Mouse (Mus musculus): Measurements from ENCODE around the gene Ndufa4l2.

Gene Ndufa4l2

DNA sequence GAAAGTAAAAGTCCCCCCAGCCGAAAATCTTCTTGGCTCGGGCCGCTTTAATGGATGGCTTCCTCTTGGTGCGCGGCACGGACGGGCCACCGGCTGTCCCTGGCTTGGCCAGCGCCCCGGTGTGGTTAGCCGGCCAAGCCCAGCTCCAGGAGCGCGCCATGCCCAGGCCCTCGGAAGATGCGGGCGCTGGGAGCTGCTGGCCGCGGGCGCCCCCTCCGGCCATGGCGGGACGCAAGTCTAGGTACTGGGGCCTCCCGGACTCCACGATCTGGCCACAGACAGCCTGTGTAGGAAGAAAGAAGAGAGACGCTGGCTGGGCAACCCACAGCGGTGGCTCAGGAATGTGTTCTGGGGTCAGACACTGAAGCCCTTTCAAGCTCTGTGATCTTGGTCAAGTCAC lies 11.9 kb downstream of the Ndufa4l2 start:
- no peak for DNase-seq

DNA sequence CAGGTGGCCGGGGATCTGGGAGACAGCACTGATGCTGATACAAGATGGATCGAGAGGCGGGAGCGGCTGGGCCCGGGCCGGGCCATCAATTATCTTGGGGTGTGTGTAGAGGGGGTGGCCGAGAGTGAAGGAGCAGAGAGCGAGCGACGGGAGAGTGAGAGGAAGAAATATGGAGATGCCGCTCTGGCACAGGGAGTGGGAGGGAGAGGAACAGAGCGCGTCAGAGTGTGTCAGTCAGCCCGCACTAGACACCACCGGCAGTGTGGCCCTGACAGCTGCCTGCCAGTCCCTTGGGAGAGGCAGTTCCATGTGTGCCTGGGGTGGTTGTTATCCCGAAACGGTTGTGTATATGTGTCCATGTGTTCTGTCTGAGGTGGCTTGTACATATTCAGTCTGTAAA lies 12.7 kb downstream of the Ndufa4l2 start:
- no peak for DNase-seq

DNA sequence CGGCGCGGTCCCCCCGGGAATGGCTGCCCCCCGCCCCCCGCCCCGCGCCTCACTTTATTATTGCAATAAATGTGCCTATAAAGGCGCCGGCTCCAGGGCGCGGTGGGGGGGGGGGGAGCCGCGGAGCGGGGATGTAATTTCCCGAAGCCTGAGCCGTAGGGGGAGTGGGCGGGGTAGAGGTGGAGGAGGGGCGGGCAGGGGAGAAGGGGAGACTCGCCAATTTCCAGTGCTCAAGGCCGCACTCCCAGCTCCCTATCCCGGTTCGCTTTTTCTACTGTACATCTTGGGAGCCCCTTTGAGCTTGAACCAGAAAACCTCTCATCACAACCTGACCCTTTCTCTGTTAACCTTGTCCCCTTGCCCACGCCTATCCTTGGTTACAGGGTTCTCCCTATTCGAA lies 16.2 kb downstream of the Ndufa4l2 start:
- DNase-seq, result no peak

DNA sequence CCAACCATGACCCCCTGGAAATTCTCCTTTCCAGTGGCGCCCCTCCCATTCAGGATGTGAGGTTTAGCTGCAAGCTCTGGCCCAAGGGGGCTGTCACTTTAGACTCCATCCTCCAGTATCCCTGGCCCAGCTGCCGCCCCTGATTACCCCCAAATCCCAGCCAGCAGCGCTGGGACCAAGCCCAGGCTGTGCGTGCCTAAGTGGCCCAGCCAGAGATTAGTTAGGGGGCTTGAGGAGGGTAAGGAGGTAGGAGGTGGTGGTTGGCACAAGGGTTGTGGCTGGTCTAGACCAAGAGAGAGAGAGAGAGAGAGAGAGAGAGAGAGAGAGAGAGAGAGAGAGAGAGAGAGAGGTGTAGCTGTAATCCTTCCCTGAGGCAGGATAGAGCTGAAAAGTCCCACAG lies 16.8 kb downstream of the Ndufa4l2 start:
- no peak for DNase-seq

DNA sequence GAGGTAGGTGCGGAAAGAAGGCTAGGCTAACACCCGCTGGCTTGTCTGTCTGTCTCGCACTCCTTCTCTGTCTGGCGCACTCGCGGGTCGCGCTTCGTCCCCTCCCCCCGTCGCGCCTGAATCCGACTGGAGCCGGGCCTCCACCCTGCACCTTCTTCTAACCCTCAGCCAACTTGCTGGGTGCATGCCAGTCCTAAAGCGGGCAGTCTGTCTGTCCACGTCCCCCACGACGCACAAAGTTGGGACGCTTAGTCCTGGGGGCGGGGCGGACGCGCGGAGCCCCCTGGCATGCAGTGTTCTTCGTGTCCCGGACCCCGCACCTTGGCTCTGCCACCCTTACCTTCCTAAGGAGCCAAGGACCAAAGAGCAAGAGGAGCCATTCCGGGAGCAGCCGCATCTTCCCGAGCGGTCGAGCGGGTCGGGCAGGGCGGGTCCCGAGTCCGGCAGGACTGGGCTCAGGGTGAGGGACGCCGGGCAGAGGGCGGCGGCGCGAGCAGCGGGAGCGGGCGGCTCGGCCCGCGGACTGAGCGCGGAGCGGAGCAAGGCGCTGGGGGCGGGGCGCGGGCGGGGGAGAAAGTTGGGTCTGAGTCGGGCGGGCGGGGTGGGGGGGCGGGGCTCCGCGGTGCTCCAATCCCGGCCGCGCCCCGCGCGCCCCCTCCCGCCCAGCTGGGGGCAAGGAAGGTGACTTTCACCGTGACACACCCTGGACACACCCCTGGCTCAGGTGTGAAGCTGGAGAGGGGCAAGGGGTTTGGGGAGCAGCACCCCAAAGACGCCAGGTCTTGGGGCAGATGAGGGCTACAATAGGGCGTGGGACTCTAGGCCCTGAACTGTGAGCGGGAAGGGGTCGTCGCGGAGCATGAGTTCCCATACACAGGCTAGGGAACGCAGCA lies 19.5 kb downstream of the Ndufa4l2 start, which contains the start of gene Nxph4:
Gene Nxph4, minus strand, starts transcription at position 524 of the 893 bp plus-strand sequence.
- DNase-seq, result no peak

DNA sequence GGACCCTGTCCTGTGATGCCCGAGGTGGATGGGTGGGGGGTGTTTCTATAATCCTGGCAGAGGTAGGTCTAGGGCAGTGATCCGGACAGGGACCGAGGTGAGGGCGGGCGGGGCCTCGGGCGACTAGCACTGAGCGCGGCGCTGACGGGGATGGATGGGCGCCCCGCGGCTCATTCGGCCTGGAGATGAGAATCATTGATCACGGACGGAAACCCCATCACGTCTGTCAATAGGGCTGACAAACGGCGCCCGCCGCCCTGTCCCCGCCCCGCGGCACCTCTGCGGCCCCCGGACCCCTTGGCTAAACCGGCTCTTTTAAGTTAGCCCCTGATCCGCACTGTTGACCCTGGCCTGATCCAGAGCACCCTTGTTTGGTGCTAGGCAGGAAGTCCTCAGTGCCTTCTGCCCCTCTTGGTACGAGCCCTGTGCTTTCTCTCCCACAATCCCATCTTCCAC lies 20.2 kb downstream of the Ndufa4l2 start:
- DNase-seq, result no peak

DNA sequence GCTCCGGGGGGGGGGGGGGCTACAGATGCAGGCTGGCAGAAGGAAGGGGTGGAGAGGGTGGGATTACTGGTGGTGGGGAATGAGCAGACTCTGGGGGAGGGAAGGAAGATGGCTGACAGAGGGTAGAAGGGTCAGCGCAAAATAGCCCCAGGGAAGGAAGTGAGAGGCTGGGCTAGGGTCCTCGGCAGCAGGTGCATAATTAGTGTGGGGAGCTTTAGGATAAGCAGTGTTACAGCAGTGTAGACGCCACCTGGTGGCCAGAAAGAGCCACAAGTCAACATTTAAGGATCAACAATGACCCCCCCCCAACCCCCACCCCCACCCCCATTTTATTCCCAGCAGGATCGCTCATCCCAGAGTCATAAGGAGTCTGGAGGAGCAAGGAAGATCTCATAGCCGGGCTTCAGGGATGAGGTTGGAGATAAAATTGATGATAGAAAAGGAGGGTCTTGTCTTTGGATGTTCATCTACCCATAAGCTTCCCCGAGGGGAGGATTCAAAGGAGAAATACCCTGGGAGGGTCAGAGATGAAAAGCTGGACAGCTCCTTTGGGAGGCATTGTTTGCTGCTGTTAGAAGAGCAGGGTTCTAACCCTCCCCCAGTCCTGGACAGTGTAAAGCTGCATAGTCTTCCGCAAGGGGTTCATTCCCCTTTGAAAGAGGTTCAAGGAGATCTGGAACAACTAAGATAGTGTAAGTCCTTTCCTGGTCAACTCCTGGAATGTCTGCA lies 22.0 kb downstream of the Ndufa4l2 start:
- DNase-seq, result no peak

DNA sequence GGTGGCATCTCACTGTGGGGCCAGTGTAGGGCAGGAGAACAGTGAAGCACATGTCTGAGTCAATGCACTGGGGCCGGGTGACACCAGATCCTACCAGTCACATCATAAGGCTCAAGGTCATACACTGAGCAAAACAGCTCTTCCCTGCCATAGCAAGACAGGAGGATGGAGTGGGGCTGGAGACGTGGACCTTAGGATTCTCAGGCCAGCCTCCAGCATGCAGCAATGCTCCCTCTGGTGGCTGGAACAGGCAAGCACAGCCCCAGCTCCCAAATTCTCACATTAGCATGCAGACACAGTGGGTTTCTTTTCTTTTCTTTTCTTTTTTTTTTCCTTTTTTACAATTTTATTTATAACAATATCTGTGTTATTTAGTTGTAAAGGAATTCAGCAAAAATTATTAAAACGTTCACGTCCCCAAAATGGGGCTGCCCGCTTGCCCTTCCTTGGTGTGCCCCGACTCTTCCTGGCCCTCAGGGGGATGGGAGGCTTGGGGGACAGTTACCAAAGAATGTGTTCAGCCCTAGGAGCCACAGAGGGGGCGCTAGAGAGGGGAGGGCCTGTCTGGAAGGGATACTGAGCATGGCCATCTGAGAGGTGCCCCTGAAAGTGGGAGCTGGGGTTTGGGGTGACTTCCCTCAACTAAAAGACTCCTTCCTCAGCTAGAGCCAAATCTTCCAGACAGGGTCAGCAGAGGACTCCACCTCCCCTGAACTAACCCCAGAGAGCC lies 23.3 kb downstream of the Ndufa4l2 start:
- DNase-seq, result peak; percentile 80

DNA sequence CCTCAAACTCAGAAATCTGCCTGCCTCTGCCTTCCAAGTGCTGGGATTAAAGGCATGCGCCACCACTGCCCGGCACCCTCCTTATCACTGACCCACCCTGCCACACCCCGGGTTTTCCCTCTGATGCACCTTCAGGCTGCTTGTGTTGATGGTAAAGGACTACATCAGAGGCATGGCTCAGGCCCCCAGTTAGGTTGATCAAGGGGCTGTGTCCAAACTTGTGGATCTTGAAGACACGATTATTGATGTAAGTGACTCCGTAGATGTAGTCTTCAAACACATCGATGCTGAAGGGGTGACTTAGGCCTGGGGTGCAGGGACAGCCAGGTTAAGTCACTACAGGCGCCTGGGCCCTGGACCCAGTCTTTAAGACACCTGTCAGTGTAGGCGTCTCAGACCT lies 26.7 kb downstream of the Ndufa4l2 start:
- DNase-seq, result no peak

DNA sequence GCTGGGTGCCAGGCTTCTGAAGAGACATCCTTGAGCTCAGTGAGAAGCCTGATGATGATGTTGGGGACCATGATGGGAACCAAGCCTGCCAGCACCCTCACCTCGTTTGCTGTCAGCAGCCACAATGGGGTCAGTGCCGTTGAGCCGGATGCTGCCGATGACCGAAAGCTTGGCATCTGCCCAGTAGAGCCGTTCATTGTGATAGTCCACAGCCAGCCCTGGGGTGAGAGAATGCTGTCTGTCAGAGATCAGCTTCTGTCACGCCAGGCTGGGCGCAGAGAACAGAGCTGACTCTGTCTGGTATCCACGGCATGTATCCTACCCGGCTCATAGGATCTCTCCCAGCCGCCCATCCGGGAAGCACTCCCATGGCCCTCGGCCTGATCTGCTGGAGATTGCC lies 27.3 kb downstream of the Ndufa4l2 start:
- DNase-seq, result peak; percentile 84

DNA sequence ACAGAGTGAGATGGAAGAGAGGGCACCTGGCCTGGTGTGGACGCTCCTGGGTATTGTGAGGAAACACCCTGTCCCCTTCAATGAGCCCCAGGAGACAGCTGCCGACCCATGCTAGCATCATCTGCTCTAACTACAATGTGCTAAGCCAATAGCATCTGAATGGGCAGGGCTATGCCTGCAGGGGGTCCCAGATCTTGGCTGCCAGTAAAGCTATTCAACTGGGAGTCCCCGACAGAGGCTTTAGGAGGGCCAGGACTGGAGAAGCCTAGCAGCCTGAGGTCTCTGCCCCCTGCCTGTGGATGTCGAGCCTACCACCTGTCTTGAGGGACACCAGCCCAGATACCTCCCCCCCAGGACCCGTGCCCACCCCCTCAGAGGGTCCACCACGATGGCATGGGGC lies 28.0 kb downstream of the Ndufa4l2 start:
- DNase-seq, result no peak

DNA sequence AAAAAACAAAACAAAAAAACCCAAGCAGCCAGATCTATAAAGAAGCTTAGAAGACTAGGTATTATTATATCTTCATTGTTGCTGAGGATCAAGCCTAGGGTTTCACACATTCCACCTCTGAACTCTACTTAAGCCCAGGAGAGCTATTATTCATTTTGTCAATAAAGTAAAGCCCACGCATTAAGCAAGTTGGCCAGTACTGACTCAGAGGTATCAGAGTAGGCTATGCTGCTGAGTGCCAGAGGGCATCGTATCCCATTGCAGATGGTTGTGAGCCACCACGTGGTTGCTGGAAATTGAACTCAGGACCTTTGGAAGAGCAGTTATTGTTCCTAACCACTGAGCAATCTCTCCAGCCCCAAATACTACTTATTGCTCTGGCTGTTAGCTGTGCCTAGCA lies 29.1 kb downstream of the Ndufa4l2 start:
- no peak for DNase-seq

DNA sequence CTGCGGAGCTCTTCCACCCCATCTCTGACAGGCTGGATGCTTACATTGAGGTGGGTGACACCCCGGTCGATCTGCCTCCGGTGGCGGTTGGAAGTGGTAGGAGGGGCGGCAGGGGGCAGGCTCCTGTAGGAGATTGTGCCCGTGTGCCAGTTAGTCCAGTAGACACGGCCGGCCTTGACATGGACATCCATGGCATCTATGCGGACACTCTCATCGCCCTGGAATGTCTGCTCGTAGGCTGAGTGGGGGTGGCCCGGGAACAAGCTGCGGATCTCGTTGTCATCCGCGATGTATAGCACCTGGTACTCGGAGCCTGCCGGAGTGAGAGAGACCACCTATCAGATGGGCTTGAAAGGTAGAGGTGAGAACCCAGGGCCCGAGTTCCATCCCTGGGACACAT lies 29.6 kb downstream of the Ndufa4l2 start:
- no peak for DNase-seq

DNA sequence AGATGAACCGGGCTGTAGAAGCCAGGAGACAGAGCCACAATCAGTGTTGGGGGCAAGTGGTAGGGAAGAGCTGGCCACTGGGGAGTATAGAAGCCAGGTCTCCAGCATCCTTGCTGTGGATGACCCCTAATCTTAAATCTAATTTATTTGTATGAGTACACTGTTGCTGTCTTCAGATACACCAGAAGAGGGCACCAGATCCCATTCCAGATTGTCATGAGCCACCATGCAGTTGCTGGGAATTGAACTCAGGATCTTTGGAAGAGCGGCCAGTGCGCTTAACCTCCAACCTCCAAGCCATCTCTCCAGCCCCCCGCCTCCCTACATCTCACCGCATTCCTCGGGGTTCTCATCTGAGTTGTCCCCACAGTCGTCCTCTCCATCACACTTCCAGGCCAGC lies 31.7 kb downstream of the Ndufa4l2 start:
- DNase-seq, result no peak

DNA sequence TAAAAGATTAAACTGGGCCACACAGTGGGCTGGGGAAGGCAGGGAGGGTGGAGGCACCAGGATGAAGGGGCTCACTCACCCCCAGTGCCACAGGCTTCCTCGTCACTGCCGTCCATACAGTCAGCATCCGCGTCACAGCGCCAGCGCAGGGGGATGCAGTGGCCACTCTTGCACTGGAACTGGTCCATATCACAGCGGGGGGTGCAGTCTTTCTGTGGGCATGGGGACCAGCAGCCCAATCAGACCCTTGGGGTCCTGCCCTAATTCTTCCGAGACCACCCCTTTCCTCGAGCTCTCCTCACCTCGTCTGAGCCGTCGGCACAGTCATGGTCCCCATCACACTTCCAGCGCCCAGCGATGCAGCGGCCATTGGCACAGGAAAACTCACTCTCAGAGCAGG lies 33.5 kb downstream of the Ndufa4l2 start:
- DNase-seq, result no peak

DNA sequence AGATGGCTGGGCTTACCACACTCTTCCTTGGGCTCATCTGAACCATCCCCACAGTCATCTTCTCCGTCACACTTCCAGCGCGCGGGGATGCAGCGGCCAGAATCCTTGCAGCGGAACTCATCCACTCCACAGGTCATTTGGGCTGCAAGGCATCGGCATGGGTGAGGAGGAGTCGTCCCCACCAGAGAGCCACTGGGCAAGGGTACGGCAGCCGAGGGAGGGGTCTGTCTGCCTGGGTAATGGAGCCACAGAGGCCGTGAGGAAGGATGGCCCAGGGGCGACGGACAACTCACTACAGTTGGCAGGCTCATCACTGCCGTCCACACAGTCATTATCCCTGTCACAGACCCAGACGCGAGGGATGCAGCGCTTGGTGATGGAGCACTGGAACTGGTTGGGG lies 35.1 kb downstream of the Ndufa4l2 start:
- no peak for DNase-seq

DNA sequence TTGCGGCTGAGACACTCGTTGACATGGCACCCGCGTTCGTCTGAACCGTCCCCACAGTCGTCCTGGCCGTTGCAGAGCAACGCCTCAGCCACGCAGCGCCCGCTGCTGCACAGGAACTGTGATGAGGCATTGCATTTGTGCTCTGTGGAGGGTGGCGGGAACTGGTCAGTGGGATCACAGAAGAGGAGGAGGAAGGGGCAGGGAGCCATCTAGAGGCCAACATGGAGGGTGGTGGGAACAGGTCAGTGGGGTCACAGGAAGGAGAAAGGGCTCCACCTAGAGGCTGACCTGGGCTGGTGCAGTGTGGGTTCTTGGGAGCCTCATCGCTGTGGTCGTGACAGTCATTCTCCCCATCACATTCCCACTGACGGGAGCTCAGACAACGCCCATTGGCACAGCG lies 40.9 kb downstream of the Ndufa4l2 start:
- DNase-seq, result no peak

DNA sequence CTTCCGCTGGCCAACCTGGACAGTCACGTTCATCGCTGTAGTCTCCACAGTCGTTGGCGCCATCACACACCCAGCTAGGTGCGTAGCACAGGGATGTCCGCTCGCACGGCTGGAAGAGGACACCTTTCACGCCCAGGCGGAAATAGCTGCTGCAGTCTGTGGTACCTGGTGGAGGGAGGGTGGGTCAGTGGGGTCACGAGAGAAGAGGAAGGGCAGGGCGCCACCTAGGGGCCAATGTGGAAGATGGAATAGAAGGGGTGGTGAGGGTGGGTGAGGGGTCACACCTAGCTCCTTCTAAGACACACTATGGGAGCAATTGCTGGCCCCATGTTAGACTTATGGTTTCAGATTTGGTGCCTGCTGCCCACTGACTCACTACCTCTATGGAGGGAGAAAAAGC lies 42.6 kb downstream of the Ndufa4l2 start:
- no peak for DNase-seq

DNA sequence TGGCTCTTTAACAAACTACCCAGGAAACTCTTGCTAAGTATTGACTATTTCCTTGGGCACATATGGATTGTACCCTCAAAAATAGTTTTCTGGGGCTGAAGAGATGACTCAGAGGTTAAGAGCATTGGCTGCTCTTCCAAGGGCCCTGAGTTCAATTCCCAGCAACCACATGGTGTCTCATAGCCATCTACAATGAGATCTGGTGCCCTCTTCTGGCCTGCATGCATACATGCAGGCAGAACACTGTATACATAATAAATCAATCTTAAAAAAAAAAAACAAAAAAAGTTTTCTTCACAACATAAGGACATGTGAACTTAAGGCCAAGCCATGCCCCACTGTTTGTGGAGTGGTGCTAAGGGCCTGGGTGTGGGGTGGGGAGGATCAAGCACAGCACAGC lies 46.4 kb downstream of the Ndufa4l2 start:
- no peak for DNase-seq

DNA sequence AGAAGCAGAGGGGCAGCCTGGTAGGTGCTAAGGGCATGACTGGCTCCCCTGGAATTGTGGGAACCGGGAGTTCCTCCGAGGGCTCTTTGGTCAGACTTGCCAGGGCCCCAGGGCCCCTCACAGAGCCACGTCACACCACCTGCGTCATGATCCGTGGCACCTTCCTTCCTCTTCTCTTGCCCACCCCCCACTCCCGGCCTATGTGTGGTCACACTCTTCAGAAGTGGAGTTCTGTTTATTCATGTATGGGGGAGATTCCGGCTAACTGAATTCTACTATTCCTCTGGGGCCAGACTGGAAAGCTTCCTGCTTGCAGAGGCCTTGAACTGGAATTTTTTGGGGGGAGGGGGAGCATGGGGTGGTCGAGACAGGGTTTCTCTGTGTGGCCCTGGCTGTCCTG lies 49.1 kb downstream of the Ndufa4l2 start:
- no peak for DNase-seq

DNA sequence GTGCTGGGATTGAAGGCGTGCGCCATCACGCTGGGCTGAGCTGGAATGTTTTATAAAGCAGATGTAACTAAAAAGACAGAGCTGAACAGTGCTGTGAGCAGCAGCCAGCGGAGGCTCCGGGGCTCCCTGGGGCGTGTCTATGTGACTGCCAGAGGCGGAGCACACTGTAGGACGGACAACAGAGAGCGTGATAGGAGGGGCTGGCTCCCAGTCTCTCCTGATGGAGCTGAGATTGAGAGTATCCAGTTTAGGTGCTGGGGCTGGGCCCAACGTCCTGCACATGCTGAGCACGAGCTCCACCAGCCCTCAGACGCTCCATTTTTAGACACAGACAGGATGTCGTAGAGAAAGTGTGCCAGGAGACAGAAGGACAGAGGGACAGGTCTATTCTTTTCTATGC lies 49.5 kb downstream of the Ndufa4l2 start:
- DNase-seq, result peak; percentile 56
